Mouse (Mus musculus): ENCODE results near the gene E030025P04Rik. TPM values are rescaled to one million over a fixed set of nuclear protein-coding genes. Genes with fewer than 3 reads are reported as not detected.

E030025P04Rik gene
- not detected in 2 replicates for polyA plus RNA-seq (2011; ENCODE audit: insufficient read depth, insufficient read length, low read depth, missing spikeins)

DNA sequence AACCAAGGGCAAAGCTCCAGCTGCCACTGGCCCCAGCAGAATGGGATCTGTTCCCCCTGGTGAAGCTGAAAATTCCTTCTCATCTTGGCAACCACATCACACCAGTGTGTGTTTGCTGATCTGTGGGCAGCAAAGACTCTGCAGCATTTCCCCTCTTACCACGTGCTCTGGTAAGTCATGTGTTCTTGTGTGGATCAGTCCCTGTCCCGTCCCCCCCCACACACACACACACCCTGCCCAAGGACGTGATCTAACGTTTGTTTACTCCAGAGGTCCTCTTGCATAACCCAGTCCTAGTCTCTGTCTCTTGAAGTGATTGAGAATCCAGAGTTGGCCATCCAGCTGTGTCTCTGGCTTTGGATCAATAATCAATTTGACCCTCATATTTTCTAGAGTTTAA is at the start of gene E030025P04Rik:
Gene E030025P04Rik (minus strand): TSS at position 134 of the 400 bp plus-strand sequence.
- Histone ChIP-seq H3K9ac (ENCODE audit: low read depth, poor library complexity, severe bottlenecking) (no peak within 1 kb of the TSS), H3K4me3 (ENCODE audit: low read depth, low read length) (no peak within 1 kb of the TSS), H3K36me3 (ENCODE audit: control insufficient read depth, insufficient read depth, low read length, poor library complexity, severe bottlenecking) (no peaks in the 10 kb centered on the region), H3K4me1 (ENCODE audit: control insufficient read depth, insufficient read depth, low read length) (no peaks in the 10 kb centered on the region), H3K9me3 (replicated peaks; ENCODE audit: control insufficient read depth, insufficient read depth, low read length, poor library complexity, severe bottlenecking) (no peaks in the 10 kb centered on the region), H3K27me3 (ENCODE audit: control insufficient read depth, insufficient read depth, low read length, poor library complexity, severe bottlenecking) (no peaks in the 10 kb centered on the region), H3K27ac (ENCODE audit: insufficient read depth, low read length) (no peak within 1 kb of the TSS)
- TF ChIP-seq CTCF (IDR thresholded peaks at IDR 0.05; ENCODE audit: low read depth, low read length) (no peak), EP300 (IDR thresholded peaks at IDR 0.05; ENCODE audit: insufficient read depth, low read depth, low read length) (no peak)

GRCm38 (mm10) chr11:109192673-109193557 is 48.7 kb upstream of the E030025P04Rik start:
- H3K9me3 ChIP-seq (replicated peaks; ENCODE audit: control insufficient read depth, insufficient read depth, low read length, poor library complexity, severe bottlenecking): no peaks in the 10 kb centered on the region

DNA sequence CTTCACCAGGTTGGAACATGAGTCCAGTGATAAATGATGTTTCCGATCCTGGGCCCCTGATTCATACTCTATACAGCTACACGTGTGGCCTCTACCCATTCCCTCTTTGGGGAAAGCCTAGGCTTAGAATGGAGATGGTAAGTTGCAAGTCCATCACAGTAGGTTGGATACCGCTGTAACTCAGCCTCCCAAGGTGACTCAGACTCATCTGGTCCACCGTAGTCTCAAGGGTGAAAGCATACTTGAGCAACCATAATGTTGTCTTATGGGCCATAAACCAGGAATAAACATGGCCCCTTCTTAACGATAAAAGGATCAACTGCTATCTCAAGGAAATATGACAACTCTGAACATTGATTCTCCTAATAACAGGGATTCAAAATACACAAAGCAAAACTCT is 44.1 kb upstream of the E030025P04Rik start:
- H3K9ac ChIP-seq (ENCODE audit: low read depth, poor library complexity, severe bottlenecking): no peak overlapping the region
- no peaks in the 10 kb centered on the region for H3K27me3 ChIP-seq (ENCODE audit: control insufficient read depth, insufficient read depth, low read length, poor library complexity, severe bottlenecking)
- H3K4me3 ChIP-seq (ENCODE audit: low read depth, low read length): no peak overlapping the region
- H3K36me3 ChIP-seq (ENCODE audit: control insufficient read depth, insufficient read depth, low read length, poor library complexity, severe bottlenecking): no peaks in the 10 kb centered on the region
- H3K27ac ChIP-seq (ENCODE audit: insufficient read depth, low read length): no peak overlapping the region
- no peaks in the 10 kb centered on the region for H3K4me1 ChIP-seq (ENCODE audit: control insufficient read depth, insufficient read depth, low read length)
- H3K9me3 ChIP-seq (replicated peaks; ENCODE audit: control insufficient read depth, insufficient read depth, low read length, poor library complexity, severe bottlenecking): no peaks in the 10 kb centered on the region
- TF ChIP-seq EP300 (IDR thresholded peaks at IDR 0.05; ENCODE audit: insufficient read depth, low read depth, low read length) (no peak), POLR2A (IDR thresholded peaks at IDR 0.05; ENCODE audit: insufficient read depth, low read length) (no peak), CTCF (IDR thresholded peaks at IDR 0.05; ENCODE audit: low read depth, low read length) (no peak)

More at GRCm38 (mm10) chr11:109192673-109193557, 48.7 kb upstream of the E030025P04Rik start:
- Histone ChIP-seq H3K4me3 (ENCODE audit: low read depth, low read length) (no peak overlapping the region), H3K36me3 (ENCODE audit: control insufficient read depth, insufficient read depth, low read length, poor library complexity, severe bottlenecking) (no peaks in the 10 kb centered on the region), H3K9ac (ENCODE audit: low read depth, poor library complexity, severe bottlenecking) (no peak overlapping the region), H3K4me1 (ENCODE audit: control insufficient read depth, insufficient read depth, low read length) (no peaks in the 10 kb centered on the region), H3K27ac (ENCODE audit: insufficient read depth, low read length) (no peak overlapping the region), H3K27me3 (ENCODE audit: control insufficient read depth, insufficient read depth, low read length, poor library complexity, severe bottlenecking) (no peaks in the 10 kb centered on the region; the same call in 1 of the 2 replicates)
- TF ChIP-seq POLR2A (IDR thresholded peaks at IDR 0.05; ENCODE audit: insufficient read depth, low read length) (no peak), CTCF (IDR thresholded peaks at IDR 0.05; ENCODE audit: low read depth, low read length) (peak; percentile 79)

- Histone ChIP-seq H3K4me1 (ENCODE audit: control insufficient read depth, insufficient read depth, low read length) (no peaks in the 10 kb centered on the region), H3K9me3 (replicated peaks; ENCODE audit: control insufficient read depth, insufficient read depth, low read length, poor library complexity, severe bottlenecking) (no peaks in the 10 kb centered on the region), H3K27ac (ENCODE audit: insufficient read depth, low read length) (no peak overlapping the region), H3K9ac (ENCODE audit: low read depth, poor library complexity, severe bottlenecking) (no peak overlapping the region), H3K36me3 (ENCODE audit: control insufficient read depth, insufficient read depth, low read length, poor library complexity, severe bottlenecking) (no peaks in the 10 kb centered on the region), H3K27me3 (ENCODE audit: control insufficient read depth, insufficient read depth, low read length, poor library complexity, severe bottlenecking) (no peaks in the 10 kb centered on the region), H3K4me3 (ENCODE audit: low read depth, low read length) (no peak overlapping the region)
- TF ChIP-seq CTCF (IDR thresholded peaks at IDR 0.05; ENCODE audit: low read depth, low read length): no peak
- TF ChIP-seq POLR2A (IDR thresholded peaks at IDR 0.05; ENCODE audit: insufficient read depth, low read length): no peak
- no peak for TF ChIP-seq EP300 (IDR thresholded peaks at IDR 0.05; ENCODE audit: insufficient read depth, low read depth, low read length)
These were observed 43.5 kb upstream of the E030025P04Rik start for GRCm38 (mm10) chr11:109187631-109188184.

GRCm38 (mm10) chr11:109181118-109181517 is 36.9 kb upstream of the E030025P04Rik start:
- Histone ChIP-seq H3K27ac (ENCODE audit: insufficient read depth, low read length) (no peak overlapping the region), H3K27me3 (ENCODE audit: control insufficient read depth, insufficient read depth, low read length, poor library complexity, severe bottlenecking) (no peaks in the 10 kb centered on the region), H3K9me3 (replicated peaks; ENCODE audit: control insufficient read depth, insufficient read depth, low read length, poor library complexity, severe bottlenecking) (no peaks in the 10 kb centered on the region), H3K36me3 (ENCODE audit: control insufficient read depth, insufficient read depth, low read length, poor library complexity, severe bottlenecking) (no peaks in the 10 kb centered on the region), H3K4me1 (ENCODE audit: control insufficient read depth, insufficient read depth, low read length) (no peaks in the 10 kb centered on the region), H3K4me3 (ENCODE audit: low read depth, low read length) (no peak overlapping the region), H3K9ac (ENCODE audit: low read depth, poor library complexity, severe bottlenecking) (no peak overlapping the region)
- TF ChIP-seq EP300 (IDR thresholded peaks at IDR 0.05; ENCODE audit: insufficient read depth, low read depth, low read length) (no peak), CTCF (IDR thresholded peaks at IDR 0.05; ENCODE audit: low read depth, low read length) (no peak), POLR2A (IDR thresholded peaks at IDR 0.05; ENCODE audit: insufficient read depth, low read length) (no peak)

DNA sequence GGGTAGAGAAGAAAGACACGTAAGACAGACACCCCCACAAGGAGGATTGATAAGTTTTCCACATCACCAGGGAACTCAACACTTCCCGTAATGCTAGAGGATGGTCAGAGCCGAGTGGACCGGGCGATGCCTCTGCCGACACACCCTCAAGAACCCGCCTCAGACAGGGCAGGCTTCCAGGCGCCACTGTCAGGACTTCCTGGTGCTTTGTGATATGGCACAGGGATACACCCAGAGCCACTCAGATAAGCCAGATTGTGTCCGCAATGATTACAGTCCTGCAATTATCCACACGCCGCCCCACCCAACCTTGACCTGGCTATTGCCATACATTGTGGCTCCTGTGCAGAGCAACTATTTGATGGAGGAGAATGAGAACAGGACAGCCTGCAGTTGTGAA is 36.1 kb upstream of the E030025P04Rik start:
- H3K4me1 ChIP-seq (ENCODE audit: control insufficient read depth, insufficient read depth, low read length): no peaks in the 10 kb centered on the region
- no peaks in the 10 kb centered on the region for H3K9me3 ChIP-seq (replicated peaks; ENCODE audit: control insufficient read depth, insufficient read depth, low read length, poor library complexity, severe bottlenecking)
- H3K36me3 ChIP-seq (ENCODE audit: control insufficient read depth, insufficient read depth, low read length, poor library complexity, severe bottlenecking): no peaks in the 10 kb centered on the region
- TF ChIP-seq CTCF (IDR thresholded peaks at IDR 0.05; ENCODE audit: low read depth, low read length) (no peak), POLR2A (IDR thresholded peaks at IDR 0.05; ENCODE audit: insufficient read depth, low read length) (no peak), EP300 (IDR thresholded peaks at IDR 0.05; ENCODE audit: insufficient read depth, low read depth, low read length) (no peak)
- H3K9ac ChIP-seq (ENCODE audit: low read depth, poor library complexity, severe bottlenecking): no peak overlapping the region
- no peak overlapping the region for H3K27ac ChIP-seq (ENCODE audit: insufficient read depth, low read length)
- H3K4me3 ChIP-seq (ENCODE audit: low read depth, low read length): no peak overlapping the region
- no peaks in the 10 kb centered on the region for H3K27me3 ChIP-seq (ENCODE audit: control insufficient read depth, insufficient read depth, low read length, poor library complexity, severe bottlenecking)

All from ES-Bruce4 (cell line).